Mouse (Mus musculus): ENCODE results near the gene Slc35b1.

The Slc35b1 gene

DNA sequence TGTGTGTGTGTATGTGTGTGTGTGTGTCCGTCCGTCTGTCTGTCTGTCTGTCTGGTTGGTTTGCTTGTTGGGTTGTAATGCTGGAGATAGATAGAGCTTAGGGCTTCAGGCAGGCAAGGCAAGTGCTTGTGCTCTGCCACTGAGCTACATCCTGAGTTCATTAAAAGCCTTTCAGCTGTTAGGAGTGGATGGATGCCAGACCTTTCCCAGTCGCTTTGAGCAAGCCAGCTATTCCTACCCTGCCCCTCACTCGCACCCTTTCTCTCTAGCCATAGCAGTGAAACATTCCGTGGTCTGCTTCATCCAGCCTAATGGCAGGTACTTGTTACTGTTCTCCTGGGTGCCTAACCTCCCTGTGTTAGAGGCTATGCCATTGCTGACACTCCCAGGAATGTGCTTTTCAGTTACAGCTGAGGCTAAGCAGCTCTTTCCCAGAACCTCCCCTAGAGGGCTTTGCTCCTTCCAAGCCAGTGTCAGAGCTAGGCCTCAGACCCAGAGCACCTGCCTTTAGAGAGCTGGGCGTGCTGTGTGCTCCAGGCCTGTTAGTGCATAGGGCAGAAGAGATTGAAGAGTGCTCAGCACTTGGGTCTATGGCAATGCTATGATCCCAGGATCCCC is 18.1 kb upstream of the Slc35b1 start:
- no peak for DNase-seq

DNA sequence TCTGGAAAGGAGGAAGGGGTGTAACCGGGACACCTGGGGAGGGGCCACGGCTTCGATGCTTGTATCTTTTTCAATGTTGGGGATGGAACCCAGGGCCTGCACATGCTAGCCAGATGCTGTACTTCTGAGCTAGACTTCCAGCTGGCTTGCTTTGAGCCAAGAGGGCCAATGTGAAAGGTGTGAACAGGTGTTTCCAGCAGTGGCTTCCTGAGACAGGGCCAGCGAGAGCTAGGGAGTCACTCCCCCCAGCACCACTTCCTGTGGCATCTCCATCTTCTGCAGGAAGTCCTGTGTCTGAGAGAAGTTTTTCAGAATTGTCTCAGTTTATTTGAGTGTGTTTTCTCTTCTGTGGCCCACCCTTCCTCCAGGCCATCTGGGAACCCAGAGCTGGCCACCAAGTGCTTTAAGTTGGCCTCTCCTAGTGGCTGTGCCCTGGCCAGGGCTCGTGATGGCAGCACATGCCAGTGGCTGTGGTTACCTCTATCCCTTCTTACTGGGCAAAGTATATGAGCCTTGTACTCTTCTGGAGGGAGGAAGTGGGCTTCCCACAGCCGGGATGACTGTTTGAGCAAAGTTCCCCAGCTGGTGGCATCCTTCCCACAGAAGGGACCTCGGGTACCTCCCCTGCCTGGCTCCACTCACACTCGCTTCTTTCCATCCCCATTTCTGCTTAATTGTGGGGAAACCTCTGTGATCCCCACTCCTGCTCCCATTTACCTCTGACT is 17.3 kb upstream of the Slc35b1 start:
- DNase-seq, result no peak

DNA sequence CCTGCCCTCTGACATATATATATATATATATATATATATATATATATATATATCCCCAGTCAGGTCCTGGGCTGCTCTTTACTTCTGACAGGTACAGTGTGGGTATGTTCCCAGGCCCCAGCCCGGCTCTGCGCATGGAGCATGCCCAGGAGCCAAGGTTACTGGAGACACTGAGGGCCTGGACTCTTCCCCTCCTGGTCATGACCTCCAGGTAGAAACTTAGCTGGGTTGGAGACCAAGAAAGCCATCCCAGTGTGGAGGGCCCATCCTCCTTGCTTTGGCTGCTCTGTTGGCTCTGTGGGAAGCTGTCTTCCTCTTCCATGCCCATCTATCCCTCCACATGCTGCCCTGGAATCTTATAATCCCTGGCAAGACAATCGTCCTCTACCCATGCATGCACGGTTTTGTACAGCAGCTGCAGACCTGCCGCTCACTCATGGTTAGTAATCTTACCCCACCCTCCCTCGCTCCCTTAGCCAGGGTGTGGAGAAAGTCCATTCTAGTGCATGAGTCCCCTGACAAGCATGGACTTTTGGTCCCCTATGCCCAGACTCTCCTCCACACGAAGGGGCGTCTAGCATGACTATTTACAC is 16.2 kb upstream of the Slc35b1 start:
- no peak for DNase-seq

DNA sequence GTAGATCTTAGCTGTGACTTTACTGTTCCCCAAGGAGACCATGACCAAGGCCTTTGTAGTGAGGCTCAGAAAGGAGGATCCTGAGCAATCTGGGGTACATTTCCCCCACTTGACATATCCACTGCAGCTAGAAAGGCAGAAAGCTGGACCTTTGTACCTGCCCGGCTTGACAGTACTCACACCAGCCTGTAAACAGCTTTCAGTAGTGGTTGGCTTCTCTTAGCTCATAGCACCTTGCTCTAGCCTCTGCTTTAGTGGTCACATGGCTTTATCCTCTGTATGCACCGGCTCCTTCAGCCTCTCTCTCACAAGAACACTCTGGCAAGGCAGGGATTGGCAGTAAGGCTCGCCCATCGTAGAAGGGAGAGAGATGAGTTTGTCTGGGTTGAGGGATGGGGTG is 15.6 kb upstream of the Slc35b1 start:
- no peak for DNase-seq

DNA sequence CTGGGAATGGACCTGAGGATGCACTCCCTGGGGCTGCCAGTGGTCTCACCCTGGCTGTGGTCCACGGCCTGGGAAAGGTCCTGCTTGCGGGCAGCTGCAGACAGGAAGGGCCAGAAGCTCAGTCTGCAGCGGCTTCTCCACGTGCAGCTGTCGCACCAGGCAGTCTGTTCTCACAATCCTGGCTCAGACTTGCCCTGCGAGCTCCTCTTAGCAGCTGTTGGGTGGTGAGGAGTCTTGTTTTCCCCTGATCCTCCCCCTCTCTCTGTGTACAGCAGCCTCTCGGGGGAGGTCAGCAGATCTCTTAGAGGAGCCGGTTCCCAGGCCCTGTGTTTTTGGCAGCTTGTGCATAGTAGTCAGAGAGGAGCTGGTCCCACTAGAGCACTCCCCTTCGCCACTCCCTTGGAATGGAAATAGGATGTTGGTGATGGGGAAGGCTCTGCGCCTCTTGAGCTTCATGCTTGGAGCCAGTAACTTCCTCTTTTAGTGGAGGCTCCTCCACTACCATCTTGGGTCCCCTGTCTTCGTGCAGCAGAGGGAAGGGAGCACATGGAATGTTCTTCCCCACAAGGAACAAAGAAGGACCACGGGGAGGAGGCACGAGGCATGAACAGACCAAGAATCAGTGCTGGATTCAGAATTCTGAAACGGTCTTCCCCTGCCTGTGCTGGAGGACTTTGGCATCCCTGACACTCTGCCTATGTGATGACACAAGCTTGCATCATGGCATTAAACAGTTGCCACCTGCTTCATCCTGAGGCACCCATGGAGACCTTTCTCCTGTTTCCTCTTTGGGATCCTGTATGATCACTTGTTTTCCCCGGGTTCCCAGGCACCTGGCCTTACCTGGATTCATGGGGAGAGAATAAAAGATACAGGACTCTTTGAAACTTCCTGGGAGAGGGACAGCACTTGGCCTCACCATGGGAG is 14.3 kb upstream of the Slc35b1 start:
- no peak for DNase-seq

DNA sequence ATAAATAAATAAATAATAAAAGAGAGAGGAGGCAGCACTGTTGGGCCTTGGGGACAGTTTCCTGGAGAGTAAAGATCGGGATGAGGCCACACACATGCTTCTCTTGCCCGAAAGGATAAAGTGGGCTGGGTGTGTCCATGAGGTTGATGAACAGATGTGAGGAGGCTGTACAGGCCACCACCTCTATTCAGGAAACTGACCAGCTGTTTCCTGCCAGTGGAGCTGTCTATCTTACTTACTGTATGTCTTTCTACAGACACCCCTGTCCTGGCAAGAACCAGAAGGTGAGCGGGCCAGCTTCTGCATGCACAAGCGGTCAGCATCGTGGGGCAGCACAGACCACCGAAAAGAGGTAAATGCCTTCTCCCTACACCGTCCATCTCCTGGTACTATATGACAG is 13.3 kb upstream of the Slc35b1 start:
- no peak for DNase-seq

DNA sequence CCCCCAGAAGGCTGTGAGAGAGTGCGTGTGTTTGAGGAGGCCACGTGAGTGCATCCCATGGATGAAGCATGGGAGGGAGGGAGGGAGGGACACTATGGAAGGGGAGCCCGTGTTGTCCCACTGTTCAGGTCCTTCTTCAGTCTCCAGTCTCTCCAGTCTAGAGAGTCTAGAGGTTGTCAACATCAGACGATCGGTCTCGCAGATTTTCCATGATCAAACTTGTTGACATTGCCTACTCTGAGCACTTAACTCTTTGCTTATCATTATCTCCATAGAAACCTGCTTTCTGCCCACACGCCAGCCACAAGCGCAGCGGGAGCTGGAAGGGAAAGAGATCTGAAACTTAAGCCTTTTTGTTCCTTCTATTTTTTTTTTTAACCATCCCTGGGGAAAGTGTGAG is 5.6 kb upstream of the Slc35b1 start:
- DNase-seq, result no peak

DNA sequence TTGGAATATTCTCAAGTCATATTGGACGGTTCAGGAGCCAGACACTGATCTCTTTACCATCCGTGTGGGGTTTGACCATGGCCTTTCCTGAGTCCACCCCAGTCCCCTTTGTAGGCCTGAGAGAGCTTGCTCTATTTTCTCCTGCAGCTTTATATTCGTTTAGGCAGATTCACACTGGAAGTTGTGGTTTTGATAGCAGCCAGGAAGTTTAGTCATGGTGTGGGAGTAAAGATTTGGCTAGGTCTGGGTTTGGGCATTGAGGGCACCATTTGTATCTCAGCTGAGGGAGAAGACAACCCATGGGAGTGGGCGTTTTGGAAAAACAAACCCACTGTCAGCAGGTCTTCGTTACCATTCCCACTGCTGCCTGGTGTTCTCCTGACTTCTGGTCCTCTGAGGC is 4.9 kb upstream of the Slc35b1 start:
- DNase-seq, result no peak

DNA sequence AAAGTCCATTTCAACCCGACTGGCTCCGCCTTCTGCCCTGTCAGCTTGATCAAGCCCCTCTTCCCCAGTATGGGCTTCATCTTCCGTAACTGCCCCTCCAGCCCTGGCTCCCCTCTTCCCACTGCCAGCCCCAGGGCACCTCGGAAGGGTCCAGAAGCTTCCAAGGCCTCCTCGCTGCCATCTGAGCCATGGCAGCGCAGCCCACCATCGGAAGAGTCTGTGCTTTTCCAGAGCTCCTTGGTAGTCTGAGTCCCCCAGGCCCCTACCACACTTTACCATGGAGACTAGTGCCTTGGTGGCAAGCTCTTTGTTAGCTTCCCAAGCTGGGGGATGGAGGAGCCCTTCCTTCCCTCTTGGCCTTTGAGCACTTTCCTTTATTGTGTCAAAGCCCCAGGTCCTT is 3.8 kb upstream of the Slc35b1 start:
- no peak for DNase-seq

DNA sequence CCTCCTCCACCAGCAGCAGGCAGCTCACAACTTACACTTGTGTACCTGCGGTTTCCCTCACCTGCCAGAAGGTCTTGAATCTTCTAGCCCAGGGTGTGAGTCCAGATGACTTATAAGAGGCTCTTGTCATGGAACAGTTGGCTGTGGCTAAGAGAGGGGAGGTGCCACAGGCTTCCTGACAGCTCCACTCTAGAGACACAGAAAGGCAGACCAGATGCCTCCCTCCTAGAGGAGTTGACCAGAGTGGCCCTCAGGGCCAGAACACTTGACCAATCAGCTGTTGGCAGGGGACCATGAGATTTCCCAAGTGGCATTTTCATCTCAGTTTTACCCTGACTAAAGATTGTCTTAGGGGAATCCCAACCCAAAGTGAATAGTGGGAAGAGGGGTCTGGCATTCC is 3.3 kb upstream of the Slc35b1 start:
- DNase-seq, result no peak

DNA sequence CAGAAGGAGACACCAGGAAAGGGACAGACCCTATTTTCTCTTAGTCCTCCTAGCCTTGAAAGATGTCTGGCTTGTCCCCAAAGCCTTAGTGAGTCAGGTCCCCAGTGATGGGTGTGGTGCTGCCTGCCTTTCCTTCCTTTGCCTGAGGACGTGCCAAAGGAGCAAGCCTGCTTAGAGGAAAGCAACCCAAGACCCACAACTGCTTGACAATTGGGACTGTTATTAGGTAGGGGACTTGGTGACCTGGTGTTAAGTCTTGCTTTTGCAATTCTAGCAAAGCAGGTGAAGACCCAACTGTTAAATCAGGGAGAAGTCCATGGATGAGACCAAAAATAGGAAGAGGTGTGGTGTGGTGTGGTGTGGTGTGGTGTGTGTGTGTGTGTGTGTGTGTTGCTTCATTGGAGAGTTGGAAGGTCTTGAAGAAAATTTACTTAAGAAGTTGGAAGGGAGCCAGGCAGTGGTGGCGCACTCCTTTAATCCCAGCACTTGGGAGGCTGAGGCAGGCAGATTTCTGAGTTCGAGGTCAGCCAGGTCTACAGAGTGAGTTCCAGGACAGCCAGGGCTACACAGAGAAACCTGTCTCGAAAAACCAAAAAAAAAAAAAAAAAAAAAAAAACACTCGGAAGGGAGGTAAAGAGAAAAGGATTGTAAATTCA is 1.0 kb upstream of the Slc35b1 start:
- no peak for DNase-seq

DNA sequence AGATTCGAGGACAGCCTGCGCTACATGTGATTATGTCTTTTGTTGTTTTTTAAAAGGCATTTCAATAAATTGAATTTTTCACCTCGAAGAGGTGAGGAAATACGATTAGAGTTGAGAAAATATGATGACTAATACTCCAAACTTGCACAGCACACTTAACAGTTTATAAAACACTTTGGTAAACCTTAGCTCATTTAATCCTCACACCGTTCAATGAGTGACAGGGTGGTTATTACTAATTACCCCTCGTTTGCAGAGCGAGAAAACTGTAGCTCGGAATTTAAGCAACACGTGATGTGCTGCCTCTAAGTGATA is 531 bp upstream of the Slc35b1 start:
- no peak for DNase-seq

DNA sequence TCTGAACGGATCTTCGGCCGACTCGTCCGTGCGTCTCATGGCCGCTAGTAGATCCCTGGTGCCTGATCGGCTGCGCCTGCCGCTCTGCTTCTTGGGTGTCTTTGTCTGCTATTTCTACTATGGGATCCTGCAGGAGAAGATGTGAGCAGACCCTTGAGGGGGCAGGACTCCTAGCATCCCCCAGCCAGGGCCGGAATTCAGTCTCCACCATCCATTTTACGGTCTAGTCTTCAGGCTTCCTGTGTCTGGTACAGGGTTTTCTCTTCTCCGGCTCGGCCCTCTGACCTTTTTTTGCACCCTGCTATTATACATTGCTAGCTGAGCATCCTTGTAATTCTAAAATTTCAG is 455 bp downstream of the Slc35b1 start:
- DNase-seq, result no peak

DNA sequence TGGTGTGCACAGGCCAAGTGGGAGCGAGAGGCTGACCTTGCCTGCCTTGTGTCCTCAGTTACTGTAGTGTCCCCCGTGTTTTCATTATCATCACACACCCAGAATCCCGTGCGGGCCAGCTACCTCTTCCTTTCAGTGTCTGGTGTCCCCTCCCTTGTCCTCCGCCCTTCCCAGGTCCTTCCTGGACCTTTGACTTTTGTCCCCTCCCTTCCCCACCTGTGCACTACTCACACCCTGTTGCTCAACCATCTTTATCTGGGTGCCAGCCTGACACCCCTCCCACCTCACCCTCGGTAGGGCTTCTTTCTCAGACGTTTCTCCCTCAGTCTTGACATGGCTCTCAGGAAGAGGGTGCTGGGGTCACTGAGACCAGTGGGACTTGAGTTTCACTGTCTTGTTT is 2.9 kb downstream of the Slc35b1 start:
- no peak for DNase-seq

DNA sequence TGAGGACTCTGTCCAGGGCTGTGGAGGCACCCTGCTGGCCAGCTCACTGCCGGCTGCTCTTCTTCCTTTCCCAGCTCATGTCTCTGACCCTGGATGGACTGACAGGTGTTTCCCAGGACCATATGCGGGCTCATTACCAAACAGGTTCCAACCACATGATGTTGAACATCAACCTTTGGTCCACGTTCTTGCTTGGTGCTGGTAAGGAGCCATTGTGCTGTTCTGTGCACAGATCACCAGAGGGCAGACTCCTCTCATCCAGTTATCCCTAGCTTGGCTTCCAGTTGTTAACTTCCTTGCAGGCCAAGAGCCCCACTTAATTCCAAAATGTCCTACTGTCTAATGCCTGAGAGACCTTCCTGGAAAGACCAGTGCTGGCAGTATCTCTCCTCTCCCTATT is 4.5 kb downstream of the Slc35b1 start:
- no peak for DNase-seq

DNA sequence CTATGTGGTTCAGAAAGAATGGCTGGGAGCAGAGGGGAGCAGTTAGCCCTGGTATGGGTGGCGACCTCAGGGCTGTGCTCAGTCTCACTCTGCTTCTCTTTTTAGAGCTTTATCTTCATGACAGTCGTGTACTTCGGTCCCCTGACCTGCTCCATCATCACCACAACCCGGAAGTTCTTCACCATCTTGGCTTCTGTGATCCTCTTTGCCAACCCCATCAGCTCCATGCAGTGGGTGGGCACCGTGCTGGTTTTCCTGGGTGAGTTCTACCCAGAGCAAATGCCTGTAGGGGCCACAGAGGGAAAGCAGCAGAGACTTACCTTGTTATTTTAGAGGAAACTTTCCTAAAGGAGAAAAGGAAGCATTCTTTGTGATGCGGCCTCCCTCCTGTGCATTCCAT is 5.9 kb downstream of the Slc35b1 start:
- DNase-seq, result no peak

DNA sequence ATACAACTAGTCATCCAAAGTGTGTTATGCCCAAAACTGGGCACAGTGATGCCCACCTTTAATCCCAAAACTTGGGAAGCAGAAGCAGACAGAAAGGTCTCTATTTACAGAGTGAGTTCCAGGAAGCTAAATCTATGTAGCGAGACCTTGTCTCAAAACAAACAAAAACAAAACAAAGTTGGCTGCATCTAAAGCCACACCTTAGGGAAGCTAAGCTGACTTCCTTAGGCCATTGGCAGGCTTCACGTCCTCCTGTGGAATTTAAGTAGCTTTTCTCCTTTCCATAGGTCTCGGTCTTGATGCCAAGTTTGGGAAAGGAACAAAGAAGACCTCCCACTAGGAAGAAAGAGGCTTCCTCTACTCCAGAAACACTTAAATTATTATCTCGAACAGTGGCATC is 6.7 kb downstream of the Slc35b1 start:
- DNase-seq, result no peak

DNA sequence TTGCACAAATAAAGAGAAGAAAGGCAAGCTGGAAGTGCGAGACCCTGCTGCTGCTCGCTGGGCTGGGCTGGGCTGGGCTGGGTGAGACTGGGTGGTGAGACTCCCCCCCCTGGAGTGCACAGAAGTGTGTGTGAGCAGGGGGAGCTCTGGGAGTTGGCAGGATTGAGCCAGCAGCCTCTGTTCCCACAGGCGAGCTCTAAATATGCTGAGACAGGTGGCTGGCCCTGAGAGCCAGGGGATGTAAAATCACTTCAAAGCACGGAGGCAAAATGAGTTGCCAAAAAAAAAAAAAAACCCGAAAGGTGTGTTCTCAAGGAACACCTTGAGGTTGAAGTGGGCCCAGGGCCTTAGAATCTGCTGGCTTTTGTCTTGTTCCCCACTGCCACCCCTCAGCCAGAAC is 7.3 kb downstream of the Slc35b1 start:
- no peak for DNase-seq

DNA sequence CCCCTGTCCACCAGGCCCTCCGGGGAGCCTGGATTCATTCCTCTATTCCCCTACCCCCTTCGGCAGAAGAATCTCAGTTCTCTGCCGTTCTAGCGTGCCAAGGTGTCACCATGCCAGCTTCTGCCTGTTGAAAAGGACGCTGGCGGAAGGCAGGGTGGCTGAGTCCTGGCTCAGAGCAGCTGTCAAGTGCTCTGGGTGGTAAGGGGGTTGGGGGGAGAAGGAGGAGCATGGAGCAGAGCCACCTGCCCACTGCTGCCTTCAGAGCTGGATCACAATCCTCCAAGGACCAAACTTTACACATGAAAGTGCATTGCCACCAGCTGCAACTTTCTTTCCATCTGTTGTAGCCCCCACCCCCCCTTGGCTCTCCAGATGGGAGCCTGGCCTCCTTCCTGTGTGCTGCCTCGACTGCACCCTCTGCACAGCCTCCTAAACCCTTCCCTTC is 7.8 kb downstream of the Slc35b1 start:
- DNase-seq, result peak; percentile 70

DNA sequence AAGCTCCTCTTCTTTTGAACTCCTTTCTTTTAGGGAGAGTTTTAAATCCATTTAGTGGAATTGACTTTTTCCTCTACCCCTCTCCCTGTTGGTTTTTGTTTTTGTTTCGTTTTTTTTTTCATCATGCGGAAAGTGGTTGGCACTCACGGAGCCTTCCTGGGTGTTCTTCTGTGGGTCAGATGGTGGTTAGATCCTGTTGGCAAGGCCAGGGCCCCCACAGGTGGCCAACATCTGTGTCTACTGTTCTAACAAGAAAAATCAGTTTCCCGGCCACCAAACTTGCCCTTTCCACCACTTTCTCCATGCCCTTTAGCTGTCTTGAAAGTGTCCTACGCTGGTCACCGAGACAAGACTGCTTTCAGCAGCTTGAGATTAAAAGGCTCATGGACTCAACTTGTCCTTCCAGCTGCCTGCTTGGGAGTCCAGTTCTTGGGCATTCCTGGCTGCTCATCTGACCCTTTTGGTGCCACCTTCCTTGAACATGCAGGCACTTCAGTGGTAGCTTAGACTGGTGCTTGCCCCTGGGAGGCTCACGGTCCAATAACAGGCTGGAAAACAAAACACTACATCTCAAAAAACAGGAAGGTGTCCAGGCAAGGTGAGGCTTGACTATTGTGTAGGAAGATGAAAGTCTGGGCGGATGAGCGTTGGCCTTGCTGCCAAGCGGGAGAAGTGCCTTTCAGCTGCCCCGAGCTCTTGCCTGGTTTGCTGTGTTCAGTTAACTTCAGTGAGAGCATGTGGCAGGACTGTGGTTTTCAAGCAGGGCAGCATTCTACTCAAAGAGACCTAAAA is 8.4 kb downstream of the Slc35b1 start:
- DNase-seq, result no peak

DNA sequence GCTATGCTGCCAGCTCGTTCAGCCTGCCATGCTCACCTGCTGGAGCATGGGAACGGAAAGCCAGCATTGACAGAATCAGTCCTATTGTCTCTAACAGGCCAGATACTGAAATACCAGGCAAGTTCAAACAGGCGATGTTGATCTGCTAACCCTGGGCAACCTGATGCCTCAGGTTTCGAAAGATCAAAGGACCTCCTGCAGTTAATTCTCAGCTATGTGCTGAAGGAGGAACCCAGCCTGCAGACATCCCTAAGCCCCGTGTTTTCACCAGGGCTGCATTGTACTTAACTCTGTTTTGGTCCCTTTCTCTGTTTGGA is 9.0 kb downstream of the Slc35b1 start:
- DNase-seq, result no peak

DNA sequence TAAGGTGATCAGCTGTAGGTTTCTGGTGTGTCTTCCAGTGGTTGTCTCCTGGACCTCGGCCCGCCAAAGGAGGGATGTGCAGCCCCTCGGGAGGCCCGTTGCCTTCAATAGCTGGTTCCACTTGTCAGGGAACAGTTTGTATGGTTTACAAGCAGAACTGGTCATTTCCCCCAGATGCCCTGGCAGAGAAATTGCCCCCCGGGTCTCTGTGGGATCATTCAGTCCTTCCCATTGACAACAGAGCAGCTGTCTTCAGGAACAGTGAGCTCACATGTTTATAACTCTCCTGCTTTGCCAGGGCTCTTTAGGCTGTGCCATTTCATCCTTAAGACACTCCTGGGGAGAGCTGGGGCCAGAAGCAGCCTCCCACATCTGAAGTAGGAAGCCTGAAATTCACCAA is 9.6 kb downstream of the Slc35b1 start:
- DNase-seq, result no peak

DNA sequence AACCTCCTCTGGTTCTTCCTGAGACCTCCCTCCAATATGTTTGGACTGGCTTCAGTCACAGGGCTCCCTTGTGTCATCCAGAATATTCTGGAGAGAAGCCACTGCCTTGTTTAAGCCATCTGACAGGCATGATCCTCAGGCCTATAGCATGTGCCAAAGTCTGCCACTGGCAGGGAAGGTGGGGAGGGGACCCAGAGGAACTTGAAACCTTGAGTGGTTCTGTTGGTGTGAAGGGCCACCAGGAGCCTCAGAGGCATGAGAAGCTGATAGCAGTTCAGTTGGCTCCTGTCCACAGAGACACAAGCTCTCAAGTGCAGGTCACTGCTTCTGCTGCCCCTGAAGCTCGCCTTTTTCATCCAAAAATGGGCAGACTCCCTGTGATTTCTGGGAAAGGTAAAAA is 12.1 kb downstream of the Slc35b1 start:
- no peak for DNase-seq

Data from right cerebral cortex, postnatal 4 days (tissue).